Mouse (Mus musculus): ENCODE results near the gene Lrrn4. TPM values are rescaled to one million over a fixed set of nuclear protein-coding genes. Genes with fewer than 3 reads are reported as not detected.

Lrrn4 gene
- polyA plus RNA-seq, 1 experiment from 2014 or later, result 11.5 TPM

Other genes with a start within 250 kb of the Lrrn4 start
- 12.3 and 13.0 TPM in 2 replicates for gene Shld1, start 194.0 kb downstream of the Lrrn4 start, polyA plus RNA-seq (2015; fragmentation: Nextera tagmentation; extraction: Ambion mirVana)
- gene Chgb, start 99.6 kb downstream of the Lrrn4 start, polyA plus RNA-seq (2015; fragmentation: Nextera tagmentation; extraction: Ambion mirVana), result 17.6 and 18.3 TPM in 2 replicates
- gene Trmt6, start 64.8 kb downstream of the Lrrn4 start, polyA plus RNA-seq (2015; fragmentation: Nextera tagmentation; extraction: Ambion mirVana), result 19.6 and 22.9 TPM in 2 replicates
- 10.7 and 10.8 TPM in 2 replicates for gene Mcm8, start 64.8 kb downstream of the Lrrn4 start, polyA plus RNA-seq (2015; fragmentation: Nextera tagmentation; extraction: Ambion mirVana)
- gene Crls1, start 34.2 kb downstream of the Lrrn4 start, polyA plus RNA-seq (2015; fragmentation: Nextera tagmentation; extraction: Ambion mirVana), result 8.2 and 9.2 TPM in 2 replicates
- gene Fermt1, start 65.0 kb upstream of the Lrrn4 start, polyA plus RNA-seq (2015; fragmentation: Nextera tagmentation; extraction: Ambion mirVana), result 45.0 and 50.9 TPM in 2 replicates

All from stomach, embryonic 16.5 days (tissue).